Mouse (Mus musculus) CD4-positive, CD25-positive, alpha-beta regulatory T cell, adult 4 months (primary cell): ENCODE measurements at regions not wholly inside any gene's neighbourhood (a gene's known extent, or its start where the extent isn't known, plus 50 kb on each side); places are given as distances from the start of the nearest gene placed in this dataset.
A peak's percentile ranks its signal among the peaks of the same experiment; 100 is the strongest.

Experiments
- ATAC-seq: one replicate; pipeline ENCODE4 v1.8.0; 2017

- ATAC-seq = no peak
Observed at GRCm38 (mm10) chr1:62872771-62873170, 169.7 kb downstream of the Nrp2 start.

GRCm38 (mm10) chr1:62875631-62876030 is 172.5 kb downstream of the Nrp2 start:
- ATAC-seq = peak; percentile 69

- ATAC-seq = peak; percentile 79
Observed at GRCm38 (mm10) chr1:62876685-62877084, 173.6 kb downstream of the Nrp2 start.

GRCm38 (mm10) chr1:62880882-62881291 is 177.8 kb downstream of the Nrp2 start:
- no peak for ATAC-seq

GRCm38 (mm10) chr1:62881477-62881876 is 178.4 kb downstream of the Nrp2 start:
- no peak for ATAC-seq

- ATAC-seq = no peak
Observed at GRCm38 (mm10) chr1:62882028-62882427, 178.9 kb downstream of the Nrp2 start.

GRCm38 (mm10) chr1:62884876-62885480 is 181.9 kb downstream of the Nrp2 start:
- no peak for ATAC-seq

- no peak for ATAC-seq
Observed at GRCm38 (mm10) chr1:62887585-62888483, 184.7 kb downstream of the Nrp2 start.

- ATAC-seq = no peak
Observed at GRCm38 (mm10) chr1:62901375-62901774, 198.3 kb downstream of the Nrp2 start.

GRCm38 (mm10) chr1:62901871-62902270 is 198.8 kb downstream of the Nrp2 start:
- no peak for ATAC-seq

- ATAC-seq = no peak
Observed at GRCm38 (mm10) chr1:62902931-62903453, 199.9 kb downstream of the Nrp2 start.

GRCm38 (mm10) chr1:62905739-62906138 is 202.7 kb downstream of the Nrp2 start:
- ATAC-seq = no peak

GRCm38 (mm10) chr1:62907243-62907642 is 204.2 kb downstream of the Nrp2 start:
- ATAC-seq = no peak
